Mouse (Mus musculus) frontal cortex, postnatal 10 days (tissue): ENCODE data around the gene Zfp964.
"Not testable (repeated sequence)": the region's sequence is repeated elsewhere in the genome, so short reads cannot be mapped to it uniquely, and the experiment has no call there.

Experiments
- DNase-seq, 2 experiments: peaks; one replicate each; pipeline ENCODE4 v3.0.0; 2022; ENCODE audit warnings: low spot score in 2 of 2, mixed read lengths in 1 of 2

Zfp964 gene

DNA sequence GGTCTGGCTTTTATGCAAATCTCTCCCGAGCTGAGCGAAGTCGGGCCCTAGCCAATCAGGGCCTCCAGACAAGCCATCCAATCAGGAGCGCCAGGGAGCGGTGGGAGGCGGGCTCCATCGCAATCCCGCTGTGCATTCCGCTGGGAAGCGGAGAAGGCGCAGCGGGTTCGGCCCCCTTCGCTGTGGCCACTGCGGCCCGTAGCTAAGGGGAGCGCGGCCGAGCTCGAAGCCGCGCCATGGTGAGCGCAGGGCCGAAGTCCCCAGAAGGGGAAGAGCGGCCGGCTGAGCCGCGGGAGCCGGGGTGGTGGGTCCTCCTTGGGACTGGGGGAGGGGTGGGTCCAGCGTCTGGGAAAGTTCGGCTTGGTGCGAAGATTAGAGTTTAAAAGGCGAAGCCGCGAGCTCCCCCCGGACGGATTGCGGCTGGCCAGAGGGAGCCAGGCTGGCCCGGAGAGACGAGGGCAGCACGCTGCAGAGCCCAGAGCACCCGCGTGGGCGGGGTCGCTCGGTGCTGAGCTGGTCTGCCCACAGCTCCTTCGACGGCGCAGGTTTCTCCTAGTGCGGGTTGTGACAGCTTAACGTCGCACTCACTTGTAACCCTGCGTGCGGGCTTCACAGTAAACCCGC, at the start of gene Zfp964:
Zfp964 (plus strand) TSS at position 122 of the 624 bp plus-strand sequence.
- DNase-seq: peak; percentile 87 to 93

DNA sequence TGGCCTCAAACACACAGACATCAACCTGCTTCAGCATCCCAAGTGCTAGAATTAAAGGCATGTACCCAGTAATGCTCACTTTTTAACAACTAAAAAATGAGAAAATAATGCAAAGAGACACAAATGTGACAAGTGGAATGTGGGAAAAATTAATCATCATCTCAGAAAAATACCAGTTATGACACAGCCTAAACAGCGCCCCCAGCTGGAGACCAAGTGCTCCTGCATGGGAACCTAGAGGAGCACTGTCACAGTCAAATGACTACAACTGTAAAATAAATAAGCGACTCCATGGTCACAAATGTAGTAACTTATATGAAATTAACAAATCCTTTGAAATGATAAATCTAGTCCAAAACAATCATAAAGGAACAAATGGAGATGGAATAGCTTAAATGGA, 39.6 kb upstream of the Zfp964 start:
- no peak for DNase-seq

DNA sequence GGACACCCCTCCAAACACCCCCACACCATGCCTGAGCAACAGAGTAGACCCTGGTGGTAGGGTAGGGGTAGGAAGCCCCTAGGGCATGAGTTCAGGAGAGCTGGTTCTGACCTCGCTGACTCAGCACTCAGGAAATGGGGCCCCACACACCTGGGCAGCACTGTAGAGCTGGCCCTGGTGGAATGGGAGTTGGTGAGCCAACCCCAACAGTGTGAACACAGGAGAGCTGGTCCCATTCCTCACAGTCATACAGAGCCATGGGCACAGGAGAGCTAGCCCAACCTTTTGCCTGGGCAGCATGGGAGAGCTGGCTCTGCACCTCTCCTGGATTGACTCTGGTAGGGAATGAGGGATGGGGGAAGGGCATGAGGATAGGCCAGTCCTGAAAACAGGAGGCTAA, 36.2 kb upstream of the Zfp964 start:
- DNase-seq: no peak

DNA sequence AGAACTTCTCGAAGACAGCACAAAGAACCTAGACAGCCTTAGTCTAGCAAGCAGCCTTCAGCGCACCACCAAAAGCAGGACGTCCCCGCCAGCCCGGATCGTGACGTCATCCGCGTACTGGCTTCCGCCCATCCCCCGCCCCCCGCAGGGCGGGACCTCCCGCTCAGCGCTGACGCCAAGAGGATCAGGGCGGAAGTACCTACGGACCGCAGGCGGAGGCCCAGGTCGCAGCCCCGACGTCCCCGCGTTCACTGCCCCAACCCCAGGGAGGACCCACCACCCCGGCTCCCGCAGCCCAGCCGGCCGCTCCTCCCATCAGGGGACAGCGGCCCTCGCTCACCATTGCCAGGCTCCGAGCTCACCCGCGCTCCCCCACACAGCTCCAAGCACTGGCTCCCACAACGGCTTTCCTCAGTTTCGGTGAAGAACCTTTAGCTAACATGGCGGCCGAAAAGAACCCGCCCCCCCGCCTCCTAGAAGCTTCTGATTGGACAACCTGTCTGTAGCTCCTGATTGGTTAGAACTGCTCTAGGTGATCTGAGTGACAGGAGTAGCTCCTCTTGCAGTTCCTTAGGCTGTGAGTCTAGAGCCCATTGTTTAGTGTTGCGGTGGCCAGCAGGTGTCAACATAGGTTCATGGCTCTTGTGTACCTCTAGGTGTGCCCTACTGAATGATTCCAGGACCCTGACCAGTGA, 29.0 kb upstream of the Zfp964 start, which contains the start of gene Zfp868:
Zfp868 (minus strand) TSS at position 454 of the 695 bp plus-strand sequence.
- peak; percentile 93 to 98 for DNase-seq

DNA sequence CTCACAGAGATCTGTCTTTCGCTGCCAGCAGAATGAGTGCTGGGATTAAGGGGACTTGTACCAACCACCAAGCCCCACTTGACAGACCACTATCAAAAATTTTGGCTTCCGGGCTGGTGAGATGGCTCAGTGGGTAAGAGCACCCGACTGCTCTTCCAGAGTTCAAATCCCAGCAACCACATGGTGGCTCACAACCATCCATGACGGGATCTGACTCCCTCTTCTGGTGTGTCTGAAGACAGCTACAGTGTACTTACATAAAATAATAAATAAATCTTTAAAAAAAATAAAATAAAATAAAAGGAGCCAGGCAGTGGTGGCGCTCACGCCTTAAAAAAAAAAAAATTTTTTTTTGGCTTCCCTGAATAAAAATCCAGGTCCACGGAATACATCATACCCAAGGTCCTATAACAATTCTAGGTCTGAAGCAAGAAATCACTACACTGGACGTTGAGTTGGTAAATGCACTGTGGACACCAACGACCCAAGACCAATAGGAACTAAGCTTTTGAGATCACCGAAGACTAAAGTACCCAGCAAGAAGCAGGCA, 396 bp upstream of the Zfp964 start:
- no peak for DNase-seq

DNA sequence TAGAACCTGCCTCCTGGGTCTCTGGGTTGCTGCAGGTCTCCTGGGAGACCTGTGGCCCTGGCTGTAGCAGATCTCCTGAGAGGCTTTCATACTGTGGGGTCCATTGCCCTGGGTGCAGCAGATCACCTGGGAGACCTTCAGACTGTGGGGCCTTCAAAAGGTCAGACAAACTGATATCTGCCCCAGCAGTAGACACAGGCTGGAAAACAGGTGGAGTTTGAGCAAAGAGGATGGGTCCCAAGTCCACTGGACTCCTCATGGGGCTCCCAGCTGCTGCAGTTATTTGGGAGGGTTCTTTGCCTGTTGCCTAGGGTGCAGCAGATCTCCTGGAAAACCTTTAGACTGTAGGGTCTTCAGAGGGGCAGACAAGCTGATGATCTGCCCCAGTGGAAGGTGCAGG, 7.0 kb downstream of the Zfp964 start:
- DNase-seq: no peak

DNA sequence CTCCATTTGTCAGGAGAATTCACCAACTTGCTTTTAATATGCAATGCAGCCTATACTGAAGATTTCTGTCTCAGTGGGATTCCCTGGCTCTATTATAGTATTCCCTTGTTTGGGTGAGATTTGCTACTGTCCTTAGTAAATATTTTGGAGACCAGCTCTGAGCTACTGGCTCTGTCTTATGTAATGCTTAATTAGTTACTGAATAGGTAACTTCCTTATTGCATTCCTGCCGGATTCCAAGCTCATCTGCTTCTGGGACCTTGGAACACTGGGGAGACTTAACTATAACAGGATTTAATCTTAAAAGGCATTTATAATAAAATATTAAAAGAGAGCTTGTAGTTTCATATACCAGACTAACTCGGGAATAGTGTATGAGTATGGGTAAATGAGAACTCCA, 10.8 kb downstream of the Zfp964 start:
- DNase-seq: not testable (repeated sequence)

DNA sequence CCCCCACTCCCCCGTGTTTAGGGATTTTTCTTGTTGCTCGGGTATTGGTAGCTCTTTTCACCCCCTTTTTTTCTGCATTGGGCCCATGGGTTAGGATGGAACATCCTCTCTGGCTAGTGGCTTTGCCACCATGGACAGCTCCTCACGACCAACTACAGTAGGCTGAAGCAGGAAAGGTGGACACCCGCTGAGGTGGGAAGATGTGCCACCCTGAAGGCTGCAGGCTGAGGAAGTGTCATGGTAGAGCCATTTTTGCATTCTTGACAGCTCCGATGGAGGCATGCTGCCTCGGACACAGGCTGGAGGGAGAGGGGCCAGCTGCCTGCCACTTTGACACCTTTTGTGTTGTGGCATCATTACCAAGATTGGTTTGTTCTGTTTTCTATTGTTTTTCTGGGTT, 47.5 kb downstream of the Zfp964 start:
- DNase-seq: no peak

DNA sequence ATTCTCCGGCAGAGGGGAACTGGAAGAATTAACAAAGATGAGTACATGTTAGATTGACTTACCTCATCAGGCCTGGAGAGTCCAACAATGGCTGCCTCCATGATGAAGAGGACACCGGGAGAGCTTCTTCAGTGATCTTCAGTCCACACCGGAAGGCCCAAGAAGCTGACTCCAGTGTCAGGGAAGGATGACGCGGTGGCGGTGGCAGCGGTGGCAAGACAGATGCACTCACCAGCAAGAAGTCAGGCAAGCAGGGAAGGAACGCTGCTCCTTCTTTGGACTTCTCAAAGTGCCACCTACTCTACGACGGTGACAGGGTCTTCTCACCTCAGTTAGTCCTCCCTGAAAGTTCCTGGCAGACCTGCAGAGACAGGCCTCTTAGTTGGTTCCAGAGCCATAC, 56.3 kb downstream of the Zfp964 start, which contains the start of gene Zfp869:
Zfp869 (minus strand) TSS at position 101 of the 400 bp plus-strand sequence.
- DNase-seq: not testable (repeated sequence)

DNA sequence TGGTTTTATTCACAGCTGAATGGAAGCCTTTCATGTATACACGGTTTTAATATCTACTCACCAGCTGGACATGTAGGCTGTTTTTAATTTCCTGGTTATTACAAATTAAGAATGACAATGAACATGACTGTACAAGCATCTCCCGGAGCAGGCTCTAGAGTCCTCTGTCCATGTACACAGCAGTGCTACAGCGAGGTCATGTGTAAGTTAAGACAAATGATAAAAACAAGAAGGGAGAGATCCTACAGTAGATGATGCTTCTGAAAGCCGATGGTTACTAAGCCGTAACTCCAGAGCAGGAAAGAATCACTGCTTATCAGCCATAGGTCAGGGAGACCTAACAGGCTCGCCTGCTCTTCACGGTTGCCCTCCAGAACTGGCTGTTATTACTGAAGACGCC, 59.2 kb downstream of the Zfp964 start:
- no peak for DNase-seq

DNA sequence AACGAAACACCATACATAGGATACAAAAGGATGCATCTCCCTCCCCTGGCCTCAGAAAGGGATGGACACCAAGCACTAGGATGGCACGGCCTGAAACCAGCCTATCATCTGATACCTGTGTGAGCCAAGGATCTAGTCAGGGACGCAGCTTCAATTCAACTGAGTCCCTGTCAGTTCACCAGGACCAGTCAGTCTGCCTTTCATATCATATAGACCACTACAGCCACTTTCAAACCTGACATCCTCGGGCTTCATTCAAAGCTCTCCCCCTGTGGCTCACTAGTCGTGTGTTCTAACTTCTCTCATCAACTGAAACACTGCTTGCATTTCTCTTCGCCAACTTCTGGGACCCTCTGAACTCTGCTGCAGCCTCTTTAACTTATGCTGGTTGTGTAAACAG, 61.1 kb downstream of the Zfp964 start:
- no peak for DNase-seq
